Mouse (Mus musculus) ES-Bruce4 (cell line): Measurements from ENCODE around the gene Hoxd4. TPM values are rescaled to one million over a fixed set of nuclear protein-coding genes. Genes with fewer than 3 reads are reported as not detected.

Source experiments
- H3K27ac ChIP-seq: 2 replicates; pipeline ENCODE4 v1.5.1; 2012; ENCODE audit warnings: low read length, inconsistent platforms; ENCODE audit not compliant: insufficient read depth
- H3K27me3 ChIP-seq: 2 replicates; pipeline ENCODE4 v1.6.1; 2012; ENCODE audit warnings: mild to moderate bottlenecking, low read length, inconsistent platforms; ENCODE audit not compliant: control insufficient read depth, poor library complexity, insufficient read depth, severe bottlenecking
- H3K36me3 ChIP-seq: 2 replicates; pipeline ENCODE4 v1.6.1; 2012; ENCODE audit warnings: inconsistent platforms, mild to moderate bottlenecking, low read length, moderate library complexity; ENCODE audit not compliant: control insufficient read depth, poor library complexity, insufficient read depth, severe bottlenecking
- H3K4me1 ChIP-seq: one replicate; pipeline ENCODE4 v1.8.1; 2011; ENCODE audit warnings: low read length; ENCODE audit not compliant: control insufficient read depth, insufficient read depth
- H3K4me3 ChIP-seq: 2 replicates; pipeline ENCODE4 v1.5.1; 2011; ENCODE audit warnings: low read depth, mild to moderate bottlenecking, low read length
- H3K9ac ChIP-seq: 2 replicates; pipeline ENCODE4 v1.6.1; 2012; ENCODE audit warnings: low read depth, mild to moderate bottlenecking, inconsistent platforms; ENCODE audit not compliant: poor library complexity, severe bottlenecking
- H3K9me3 ChIP-seq: replicated peaks from 2 replicates; pipeline ENCODE4 v1.6.1; 2012; ENCODE audit warnings: mild to moderate bottlenecking, low read length, inconsistent platforms; ENCODE audit not compliant: control insufficient read depth, poor library complexity, insufficient read depth, severe bottlenecking
- CTCF ChIP-seq: IDR thresholded peaks from one replicate; pipeline ENCODE4 v1.8.1; 2011; ENCODE audit warnings: low read depth, low read length
- EP300 ChIP-seq: IDR thresholded peaks from 2 replicates; pipeline ENCODE4 v1.6.1; 2011; ENCODE audit warnings: low read depth, low read length; ENCODE audit not compliant: insufficient read depth
- POLR2A ChIP-seq: IDR thresholded peaks from one replicate; pipeline ENCODE4 v1.8.1; 2011; ENCODE audit warnings: low read length; ENCODE audit not compliant: insufficient read depth
- polyA plus RNA-seq: library from polyadenylated mRNA; stranded (reverse); fragments of >200 nt; gene quantifications from 2 replicates; pipeline ENCODE4 v1.2.4, GENCODE M21; 2011; ENCODE audit warnings: low read depth; ENCODE audit not compliant: missing spikeins, insufficient read depth, insufficient read length

The Hoxd4 gene
- polyA plus RNA-seq, 1 experiment: 0.40 TPM

DNA sequence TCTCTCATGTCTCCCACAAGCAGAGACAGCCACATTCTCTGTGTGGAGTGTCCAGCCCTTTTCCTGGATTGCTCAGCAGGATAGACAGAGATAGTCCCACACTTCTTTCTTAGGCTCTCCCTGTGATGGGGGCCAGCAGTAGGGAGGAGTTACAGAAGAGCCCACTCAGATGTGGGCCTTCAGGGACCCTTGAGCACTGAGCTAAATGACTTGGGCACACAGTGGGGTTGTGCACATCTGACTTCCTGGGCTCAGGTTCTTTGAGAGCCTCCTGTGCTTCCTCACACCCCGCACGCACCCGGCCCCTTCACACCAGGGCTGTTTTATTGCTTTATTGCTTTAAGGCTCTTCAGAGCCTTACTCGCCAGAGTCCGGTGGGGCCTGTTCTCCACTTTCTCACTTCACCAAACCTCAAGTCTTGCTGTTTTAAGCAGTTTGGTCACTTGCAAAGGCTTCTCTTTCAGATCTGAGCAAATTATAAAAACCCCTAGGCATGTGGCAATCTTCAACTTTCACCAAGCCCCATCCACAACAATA is 9.3 kb downstream of the Hoxd4 start:
- no peak overlapping the region for H3K27ac ChIP-seq
- H3K4me3 ChIP-seq: no peak overlapping the region

DNA sequence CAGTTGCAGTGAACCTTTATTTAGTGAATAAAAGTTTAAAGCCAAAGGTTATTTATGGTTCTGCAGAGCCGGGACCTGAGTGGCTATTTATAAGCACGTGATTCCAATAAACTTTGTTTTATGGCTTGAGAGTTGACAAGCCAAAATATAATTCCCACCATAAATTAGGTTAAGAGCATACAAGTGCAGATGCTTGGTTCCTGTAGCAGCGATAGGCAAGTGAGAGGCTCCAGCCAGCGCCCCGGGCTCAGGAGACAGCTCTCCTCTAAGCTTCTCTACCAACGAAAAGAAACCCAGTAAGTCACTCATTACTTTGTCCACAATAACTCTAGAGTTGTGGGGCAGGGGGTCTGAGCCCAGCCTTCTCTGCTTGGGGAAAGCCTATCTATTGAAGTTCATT is 10.2 kb downstream of the Hoxd4 start:
- H3K27me3 ChIP-seq: peaks cover 25% of the 10 kb centered on the region
- H3K4me3 ChIP-seq: no peak overlapping the region
- H3K9ac ChIP-seq: no peak overlapping the region
- H3K4me1 ChIP-seq: peaks cover 1% of the 10 kb centered on the region
- H3K27ac ChIP-seq: no peak overlapping the region
- no peaks in the 10 kb centered on the region for H3K36me3 ChIP-seq
- H3K9me3 ChIP-seq: no peaks in the 10 kb centered on the region
- no peak for TF ChIP-seq EP300
- TF ChIP-seq CTCF: no peak
- TF ChIP-seq POLR2A: no peak

More for the DNA sequence above, 9.3 kb downstream of the Hoxd4 start:
- no peaks in the 10 kb centered on the region for H3K36me3 ChIP-seq
- H3K4me1 ChIP-seq: peaks cover 1% of the 10 kb centered on the region
- H3K9ac ChIP-seq: no peak overlapping the region
- peaks cover 19% of the 10 kb centered on the region for H3K27me3 ChIP-seq
- H3K9me3 ChIP-seq: no peaks in the 10 kb centered on the region
- no peak for TF ChIP-seq EP300
- no peak for TF ChIP-seq POLR2A
- TF ChIP-seq CTCF: no peak

DNA sequence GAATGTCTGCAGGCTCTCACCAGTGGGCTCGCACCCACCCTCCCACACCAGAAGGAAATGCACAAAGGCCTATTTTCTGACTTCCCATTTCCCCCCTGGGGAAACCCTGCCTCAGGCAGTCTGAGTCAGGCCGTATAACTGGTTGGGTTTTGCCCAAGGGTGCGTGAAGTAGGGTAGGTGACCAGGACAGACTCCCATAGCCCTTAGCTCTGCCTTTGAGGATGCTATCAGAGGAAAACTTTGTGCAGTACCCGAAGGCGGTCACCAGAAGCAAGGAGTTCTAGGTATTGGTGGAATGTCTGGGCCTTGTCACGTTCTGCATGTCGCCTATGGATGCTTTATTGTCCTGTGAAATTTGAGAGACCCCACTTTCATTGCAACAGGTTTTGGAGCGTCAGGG is 11.2 kb downstream of the Hoxd4 start:
- Histone ChIP-seq H3K36me3 (no peaks in the 10 kb centered on the region), H3K9ac (no peak overlapping the region), H3K9me3 (no peaks in the 10 kb centered on the region), H3K4me3 (no peak overlapping the region), H3K27ac (no peak overlapping the region), H3K4me1 (peaks cover 1% of the 10 kb centered on the region), H3K27me3 (peaks cover 30% of the 10 kb centered on the region)
- TF ChIP-seq EP300 (no peak), POLR2A (no peak), CTCF (no peak)

DNA sequence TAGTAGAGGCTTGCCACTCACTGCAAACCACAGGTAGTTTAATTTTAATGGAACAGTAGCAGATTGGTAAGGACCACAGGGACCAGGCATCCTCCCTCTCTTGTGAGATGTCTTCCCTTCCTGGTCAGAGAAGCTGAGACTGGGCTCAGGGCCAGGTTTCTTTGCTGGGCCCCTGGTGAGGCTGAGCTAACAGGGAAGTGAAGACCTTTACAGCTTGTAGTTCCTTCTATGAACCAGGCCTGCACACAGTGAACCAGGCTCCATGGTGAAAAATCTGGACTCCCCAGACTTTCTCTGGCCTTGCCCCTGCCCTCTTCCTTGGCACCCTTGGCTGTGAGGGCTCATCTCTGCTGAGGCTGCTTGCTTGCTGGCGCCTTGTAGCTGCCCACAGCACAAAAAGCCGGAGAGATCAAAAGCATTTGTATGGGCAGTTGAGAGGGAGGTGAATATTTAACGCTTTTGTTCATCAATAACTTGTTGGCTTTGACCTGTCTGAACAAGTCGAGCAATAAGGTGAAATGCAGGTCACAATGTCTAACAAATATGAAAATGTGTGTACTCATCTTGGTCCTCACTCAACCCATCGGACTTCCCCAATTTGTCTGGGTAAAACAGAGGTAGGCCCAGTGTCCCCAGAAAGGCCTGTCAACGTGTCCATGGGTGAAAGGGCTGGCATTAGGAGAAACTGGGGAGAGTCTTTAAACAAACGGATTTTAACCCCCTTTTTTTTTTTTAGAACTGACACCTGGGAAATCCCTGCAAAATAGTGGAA is 12.7 kb downstream of the Hoxd4 start:
- peaks cover 31% of the 10 kb centered on the region for H3K27me3 ChIP-seq
- H3K9me3 ChIP-seq: no peaks in the 10 kb centered on the region
- no peak overlapping the region for H3K9ac ChIP-seq
- TF ChIP-seq POLR2A: no peak
- peaks cover 1% of the 10 kb centered on the region for H3K4me1 ChIP-seq
- no peak overlapping the region for H3K27ac ChIP-seq
- H3K4me3 ChIP-seq: no peak overlapping the region
- no peaks in the 10 kb centered on the region for H3K36me3 ChIP-seq

DNA sequence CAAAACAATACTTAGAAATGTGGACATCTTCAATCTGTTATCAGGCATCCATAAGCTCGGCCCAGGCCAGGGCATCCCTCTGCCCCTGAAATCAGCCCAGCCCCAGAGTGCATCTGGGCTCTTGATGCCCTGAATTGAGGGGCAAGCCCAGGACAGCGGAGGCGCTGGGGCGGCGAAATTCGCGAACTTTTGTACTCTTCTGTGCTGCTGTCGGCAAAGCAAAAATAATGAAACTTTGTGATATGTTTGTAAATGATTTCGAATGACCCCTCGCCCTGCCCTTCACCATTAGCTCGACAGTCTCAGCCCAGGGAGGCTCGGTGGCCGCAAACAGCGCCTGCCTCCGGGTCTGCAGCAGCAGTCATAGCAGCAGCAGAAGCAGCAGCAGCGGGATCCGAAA is 13.4 kb downstream of the Hoxd4 start:
- Histone ChIP-seq H3K9ac (no peak overlapping the region), H3K4me3 (no peak overlapping the region), H3K27me3 (peaks cover 31% of the 10 kb centered on the region), H3K27ac (no peak overlapping the region), H3K36me3 (no peaks in the 10 kb centered on the region), H3K4me1 (no peaks in the 10 kb centered on the region), H3K9me3 (no peaks in the 10 kb centered on the region)
- no peak for TF ChIP-seq EP300
- TF ChIP-seq POLR2A: no peak
- TF ChIP-seq CTCF: no peak

DNA sequence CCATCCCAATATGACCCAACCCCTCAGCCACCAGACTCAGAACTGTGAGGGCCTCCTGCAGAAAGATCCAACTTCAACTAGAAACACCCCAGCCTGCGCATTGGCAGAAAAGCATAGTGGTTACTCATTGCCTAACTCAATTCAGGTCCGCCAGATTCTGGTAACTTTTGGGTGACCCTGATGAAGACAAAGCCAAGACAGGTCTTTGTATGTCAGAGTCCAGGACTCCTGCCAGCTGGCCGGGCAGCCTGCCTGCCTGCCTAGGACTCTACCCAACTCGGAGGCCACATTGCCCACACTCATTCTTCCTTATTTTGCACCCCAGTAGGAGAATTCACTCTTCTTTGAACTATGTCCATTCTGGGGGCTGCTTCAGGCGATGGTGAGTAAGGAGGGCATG is 14.8 kb downstream of the Hoxd4 start, which contains the start of gene Gm28230:
Gene Gm28230 (plus strand): TSS at position 178 of the 400 bp plus-strand sequence.
- Histone ChIP-seq H3K9ac (peak within 1 kb of the TSS; percentile 41), H3K27me3 (peaks cover 39% of the 10 kb centered on the region), H3K4me1 (no peaks in the 10 kb centered on the region), H3K9me3 (no peaks in the 10 kb centered on the region), H3K4me3 (peak within 1 kb of the TSS; percentile 63), H3K36me3 (no peaks in the 10 kb centered on the region), H3K27ac (no peak within 1 kb of the TSS)
- TF ChIP-seq EP300 (no peak), POLR2A (no peak), CTCF (no peak)
